Mouse (Mus musculus) urinary bladder, adult 2 months (tissue): ENCODE results near the gene Rhbdd1. TPM values are rescaled to one million over a fixed set of nuclear protein-coding genes. Genes with fewer than 3 reads are reported as not detected.

ENCODE experiments used
- DNase-seq: peaks from one replicate; pipeline ENCODE4 v3.0.0; 2022; ENCODE audit warnings: low spot score
- polyA plus RNA-seq: library from polyadenylated mRNA; depleted of rRNA; stranded (reverse); fragments of >200 nt; gene quantifications from 2 replicates; pipeline ENCODE4 v1.2.3, GENCODE M21; 2012

Rhbdd1 gene
- polyA plus RNA-seq, 1 experiment: 28.6 TPM

DNA sequence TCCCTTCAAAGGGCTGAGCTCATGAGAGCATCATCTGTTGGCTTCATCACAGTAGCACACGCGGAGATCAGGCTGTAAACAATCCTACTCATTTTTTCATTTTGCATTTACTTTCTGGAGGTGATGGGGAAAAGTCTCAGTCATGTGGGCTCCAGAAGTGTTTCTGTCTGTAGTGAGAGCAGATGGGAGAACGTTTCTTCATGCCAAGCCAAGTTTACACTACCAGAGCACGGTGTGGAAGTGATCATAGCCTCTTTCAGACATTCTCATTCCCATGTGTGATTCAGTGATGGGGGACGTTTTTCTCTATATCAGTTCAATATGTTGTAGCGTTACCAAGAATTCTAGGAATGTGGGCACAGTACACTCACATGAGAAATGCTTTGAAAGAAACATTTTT, 45.9 kb downstream of the Rhbdd1 start:
- no peak for DNase-seq

GRCm38 (mm10) chr1:82364047-82364446, 47.8 kb downstream of the Rhbdd1 start:
- DNase-seq: no peak

GRCm38 (mm10) chr1:82364468-82364867, 48.2 kb downstream of the Rhbdd1 start:
- DNase-seq: no peak

DNA sequence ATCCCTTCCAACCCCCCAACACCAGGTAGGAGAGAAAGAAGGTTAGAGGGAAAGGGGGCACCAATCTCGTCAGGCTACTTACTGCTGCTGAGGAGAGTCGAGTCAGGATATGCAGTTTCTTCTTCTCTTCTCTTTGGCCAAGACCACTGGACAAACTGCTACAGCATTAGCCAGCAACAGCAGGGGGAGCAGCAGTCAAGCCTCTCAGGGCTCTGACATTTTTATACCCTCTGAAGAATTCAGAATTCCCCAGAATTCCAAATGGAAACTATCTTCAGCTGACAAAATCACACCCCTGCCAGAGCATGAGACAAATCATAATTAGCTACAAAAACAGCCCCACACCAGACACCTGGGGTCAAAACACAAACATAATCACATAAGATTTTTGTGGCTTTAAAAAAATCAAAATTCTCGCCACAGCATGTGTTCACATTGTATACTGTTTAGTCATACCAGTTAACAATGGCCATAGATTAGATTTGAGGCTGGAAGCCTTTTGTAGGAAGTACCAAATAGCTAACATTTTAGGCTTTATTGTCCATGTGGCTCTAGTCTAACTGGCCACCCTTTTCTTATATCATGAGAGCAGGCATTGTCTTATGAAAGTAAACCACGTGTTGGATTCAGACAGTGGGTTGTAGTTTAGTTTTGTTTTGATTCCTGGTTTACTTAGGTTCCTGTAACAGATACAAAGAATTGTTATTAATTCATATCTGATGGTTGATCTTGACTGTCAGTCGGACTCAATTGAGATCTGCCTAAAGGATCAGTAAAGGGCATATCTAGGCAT, 55.6 kb downstream of the Rhbdd1 start:
- DNase-seq: no peak

DNA sequence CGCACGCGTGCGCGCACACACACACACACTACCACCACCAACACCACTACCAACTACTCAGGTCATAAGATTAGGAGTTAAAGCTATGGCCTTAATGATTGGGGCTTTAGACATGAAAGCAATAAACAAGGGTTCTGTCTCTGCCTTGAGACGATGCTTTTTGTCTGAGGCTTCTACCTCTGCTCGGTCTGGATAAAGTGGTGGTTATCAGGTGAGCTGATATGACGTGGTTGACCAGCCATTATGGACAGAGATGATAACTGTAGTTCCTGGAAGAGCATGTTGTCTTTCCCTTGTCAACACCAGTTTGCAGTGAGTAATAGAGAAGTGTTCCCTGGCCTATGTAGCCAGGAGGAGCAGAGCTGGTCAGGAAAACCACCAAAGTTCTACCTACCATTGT, 57.7 kb downstream of the Rhbdd1 start:
- no peak for DNase-seq

DNA sequence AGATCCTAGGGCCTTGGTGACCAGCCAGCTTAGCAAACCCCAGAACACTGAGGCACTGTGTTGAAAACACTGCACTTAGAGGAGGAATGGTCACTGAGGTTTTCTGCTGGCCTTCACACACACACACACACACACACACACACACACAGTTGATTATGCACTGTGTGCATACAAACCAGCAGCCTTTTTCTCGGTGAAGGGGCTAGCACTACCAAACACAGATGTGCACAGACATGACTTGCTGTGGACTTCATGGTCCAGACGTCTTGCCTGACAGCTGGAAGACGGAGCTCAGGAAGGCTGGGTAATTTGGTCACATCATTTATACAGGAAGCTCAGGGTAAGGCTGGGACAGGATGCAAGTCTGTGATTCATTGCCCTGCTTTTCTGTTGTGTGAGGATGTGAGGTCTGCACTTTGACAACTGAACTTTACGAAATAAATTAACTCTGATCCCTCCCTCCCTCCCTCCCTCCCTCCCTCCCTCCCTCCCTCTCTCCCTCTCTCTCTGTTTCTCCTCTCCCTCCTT, 58.6 kb downstream of the Rhbdd1 start:
- no peak for DNase-seq

DNA sequence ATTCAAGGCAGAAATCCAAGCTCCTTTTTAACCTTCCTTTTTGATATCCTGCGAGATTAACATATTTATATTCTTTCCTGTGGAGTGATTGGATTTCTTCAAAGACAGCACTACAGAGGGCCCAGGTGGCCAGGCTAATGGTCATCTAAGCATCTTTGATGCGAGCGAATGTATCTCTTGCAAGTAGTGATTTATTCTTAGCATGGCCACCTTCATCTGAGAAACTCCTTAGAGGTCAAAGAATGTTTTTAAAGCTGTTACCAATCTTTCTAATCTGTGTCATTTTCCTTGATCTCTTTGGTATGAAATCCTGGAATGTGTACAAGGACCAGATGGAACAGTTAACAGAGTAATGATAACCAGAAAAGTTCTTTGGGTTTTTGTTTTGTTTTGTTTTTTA, 59.2 kb downstream of the Rhbdd1 start:
- DNase-seq: no peak

DNA sequence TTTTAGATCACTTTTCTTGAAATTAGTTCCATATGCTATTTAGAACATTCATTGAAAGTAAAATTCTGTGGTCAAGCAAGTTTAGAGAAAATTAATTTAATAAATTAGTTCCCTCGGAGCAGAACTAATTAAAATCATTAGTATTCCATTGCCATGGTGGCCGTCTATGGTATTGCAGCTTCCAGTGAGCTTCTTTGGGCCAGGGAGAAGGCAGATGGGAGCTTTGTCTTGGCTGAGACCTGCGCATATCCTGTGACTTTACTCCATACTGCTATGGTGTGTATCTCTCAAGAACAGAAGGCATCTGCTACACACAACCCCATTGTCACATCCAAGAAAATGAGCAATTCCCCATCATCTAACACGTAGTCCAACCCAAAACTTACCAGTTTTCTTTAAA, 65.7 kb downstream of the Rhbdd1 start:
- DNase-seq: no peak

- no peak for DNase-seq
Measured at GRCm38 (mm10) chr1:82384106-82384505, 67.9 kb downstream of the Rhbdd1 start.

DNA sequence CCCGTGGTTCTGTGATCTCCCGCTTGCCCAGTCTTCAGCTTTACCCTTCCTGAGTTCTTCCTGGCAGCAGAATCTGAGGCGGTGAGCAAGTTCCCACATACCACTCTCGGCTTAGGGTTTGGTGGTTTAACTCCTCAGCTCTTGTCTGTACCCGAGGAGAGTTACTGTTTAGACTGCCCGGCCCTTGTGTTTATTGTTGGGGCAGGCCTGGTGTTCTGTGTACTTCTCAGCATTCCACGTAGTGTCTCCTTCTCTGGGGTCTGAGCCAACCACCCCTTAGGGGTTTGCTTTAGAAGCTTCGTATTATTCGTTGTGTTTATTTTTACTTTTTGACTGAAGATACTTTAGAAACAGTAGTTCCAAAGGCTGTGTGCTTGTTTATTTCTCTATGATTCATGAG, 68.8 kb downstream of the Rhbdd1 start:
- DNase-seq: no peak

DNA sequence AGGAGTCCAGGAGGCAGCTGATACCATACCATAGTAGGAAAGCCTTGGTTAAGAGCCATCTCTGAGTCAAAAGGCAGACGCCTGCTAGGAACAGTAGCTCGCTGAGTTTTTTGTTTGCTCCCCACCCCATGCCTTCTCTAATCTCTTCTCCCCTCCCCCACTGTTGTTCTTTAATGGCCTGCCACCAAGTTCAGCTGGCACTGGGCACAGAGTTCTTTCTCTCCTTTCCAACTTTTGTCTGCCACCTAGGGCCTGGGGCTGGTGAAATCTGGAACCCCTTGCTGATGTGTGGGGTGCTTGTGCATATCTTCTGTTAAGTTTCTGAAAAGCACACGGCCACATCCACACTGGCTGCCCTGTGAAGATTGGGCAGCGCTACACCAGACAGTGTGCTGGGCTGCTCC, 69.6 kb downstream of the Rhbdd1 start:
- no peak for DNase-seq

- no peak for DNase-seq
Measured at GRCm38 (mm10) chr1:82386814-82387771, 70.8 kb downstream of the Rhbdd1 start.

DNA sequence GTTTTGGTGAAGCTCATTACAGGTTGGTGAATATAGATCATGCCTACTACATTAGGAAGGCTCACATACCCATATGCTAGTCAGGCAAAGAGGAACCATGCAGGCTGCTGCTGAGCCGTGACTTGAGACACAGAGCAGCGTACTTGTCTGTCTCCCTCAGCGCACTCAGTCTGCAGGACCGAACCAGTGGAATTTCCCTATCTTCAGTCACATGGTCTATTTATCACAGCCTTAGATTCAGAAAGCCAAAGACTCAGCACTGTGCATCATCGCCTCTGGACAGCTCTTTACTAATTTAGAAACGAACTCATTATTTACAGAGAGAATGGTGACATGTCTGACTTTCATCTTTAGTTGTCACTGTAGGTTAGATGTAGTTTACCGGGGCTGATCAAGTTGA, 73.1 kb downstream of the Rhbdd1 start:
- no peak for DNase-seq

DNA sequence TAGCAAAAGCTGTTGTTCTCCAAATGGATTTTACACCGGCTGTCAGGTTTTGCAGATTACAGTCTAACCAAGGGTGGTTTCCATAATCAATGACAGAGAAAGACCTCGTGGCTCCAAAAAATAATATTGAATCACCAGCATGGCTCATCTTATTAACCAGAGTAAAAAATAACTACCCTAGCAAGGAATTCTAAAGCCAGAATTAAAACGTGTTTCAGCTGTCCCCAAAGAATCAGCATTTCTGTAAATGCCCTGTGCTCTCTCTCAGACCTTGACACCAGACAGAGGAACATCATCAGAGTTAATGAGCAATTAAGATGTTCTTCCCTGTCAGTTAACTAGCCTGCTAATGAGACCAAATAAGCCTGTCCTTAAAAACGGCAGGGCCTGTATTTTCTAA, 79.1 kb downstream of the Rhbdd1 start:
- no peak for DNase-seq

DNA sequence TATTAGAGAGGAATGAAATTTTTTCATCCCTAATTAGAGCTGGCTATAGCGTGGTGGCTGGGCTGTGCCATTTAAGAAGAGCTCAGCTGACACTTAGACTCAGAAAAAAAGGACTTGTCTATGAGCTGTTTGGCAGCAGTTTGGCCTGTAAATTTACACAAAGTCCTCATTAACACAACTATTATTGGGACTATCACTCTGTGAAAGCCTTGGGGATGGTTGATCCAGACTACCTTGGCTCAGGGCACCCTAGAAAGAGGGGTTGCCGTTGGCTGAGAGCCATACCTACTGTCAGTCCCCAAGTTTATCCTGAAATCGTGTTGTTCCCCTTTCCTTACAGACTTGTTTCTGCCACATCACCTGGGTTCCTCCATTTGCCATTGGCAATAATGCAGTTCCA, 91.5 kb downstream of the Rhbdd1 start:
- no peak for DNase-seq

- no peak for DNase-seq
Measured at GRCm38 (mm10) chr1:82409271-82409670, 93.0 kb downstream of the Rhbdd1 start.

GRCm38 (mm10) chr1:82410548-82410947, 94.3 kb downstream of the Rhbdd1 start:
- DNase-seq: no peak

- DNase-seq: no peak
Measured at GRCm38 (mm10) chr1:82411521-82411920, 95.3 kb downstream of the Rhbdd1 start.

GRCm38 (mm10) chr1:82412085-82412484, 95.8 kb downstream of the Rhbdd1 start:
- no peak for DNase-seq

- no peak for DNase-seq
Measured at GRCm38 (mm10) chr1:82414434-82415045, 98.3 kb downstream of the Rhbdd1 start.

GRCm38 (mm10) chr1:82415641-82416040, 99.4 kb downstream of the Rhbdd1 start:
- DNase-seq: no peak

DNA sequence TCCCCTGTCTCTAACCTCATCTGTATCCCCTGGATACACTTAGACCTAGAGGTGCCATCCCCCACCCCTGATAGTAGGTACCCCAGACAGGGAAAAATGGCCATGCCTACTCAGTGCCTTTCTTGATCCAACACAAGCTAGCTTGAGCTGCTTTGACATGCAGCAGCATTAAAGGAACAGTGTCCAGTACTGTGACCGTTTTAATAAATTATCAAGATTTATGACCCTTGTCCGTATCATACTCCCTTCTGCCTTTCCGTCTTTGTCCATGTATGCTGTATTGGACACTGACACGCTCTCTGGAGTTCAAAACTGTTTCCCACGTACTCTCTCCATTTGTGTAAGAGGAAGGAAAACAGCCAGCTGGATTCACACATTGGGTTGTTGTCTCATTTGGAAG, 111.5 kb downstream of the Rhbdd1 start:
- no peak for DNase-seq
